Mouse (Mus musculus) liver, postnatal 0 days (tissue): ENCODE results near the gene Zdhhc13.

Source experiments
- CTCF ChIP-seq: sonication (generic); IDR thresholded peaks from 2 replicates; pipeline ENCODE4 v1.5.1; 2016; ENCODE audit warnings: antibody characterized with exemption, low read depth
- EP300 ChIP-seq: IDR thresholded peaks from 2 replicates; pipeline ENCODE4 v1.6.1; 2016; ENCODE audit warnings: antibody characterized with exemption, low read depth, mild to moderate bottlenecking

DNA sequence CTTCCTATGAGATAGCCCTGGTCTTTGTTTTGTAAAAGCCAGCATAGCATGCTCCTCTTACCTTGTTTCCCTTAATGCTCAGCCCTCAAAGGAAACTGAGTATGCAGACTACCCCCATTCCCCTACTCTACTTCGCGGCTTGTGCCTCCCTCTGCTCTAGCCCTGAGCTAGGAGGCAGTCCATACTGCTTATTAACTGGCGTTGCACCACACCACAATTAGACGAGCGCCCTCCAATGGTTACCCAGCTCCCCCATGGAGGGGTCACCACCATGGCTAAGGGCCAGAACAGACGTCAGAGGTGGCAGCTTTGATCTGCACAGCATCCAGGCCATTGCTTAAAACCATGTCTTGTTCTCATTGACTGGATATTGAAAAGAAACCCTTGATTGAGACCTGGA, 58.0 kb downstream of the Zdhhc13 start:
- TF ChIP-seq CTCF (no peak), EP300 (no peak)
